Mouse (Mus musculus) hindbrain, embryonic 12.5 days (tissue): Measurements from ENCODE around the gene Brk1. TPM values are rescaled to one million over a fixed set of nuclear protein-coding genes. Genes with fewer than 3 reads are reported as not detected.

Experiments
- polyA plus RNA-seq: library from polyadenylated mRNA; unstranded; fragments of >200 nt; fragmentation: Nextera tagmentation; extraction: Ambion mirVana; gene quantifications from 2 replicates; pipeline ENCODE4 v1.2.1, GENCODE M21; 2016

Brk1 gene
- polyA plus RNA-seq, 1 experiment from 2014 or later = 201 TPM

Other genes with a start within 250 kb of the Brk1 start
- 64.5 and 66.0 TPM in 2 replicates for gene Tada3, start 226.9 kb upstream of the Brk1 start, polyA plus RNA-seq
- gene Arpc4, start 226.7 kb upstream of the Brk1 start, polyA plus RNA-seq = 363 and 371 TPM in 2 replicates
- 8.0 and 8.9 TPM in 2 replicates for gene Ttll3, start 215.5 kb upstream of the Brk1 start, polyA plus RNA-seq
- 22.0 and 26.1 TPM in 2 replicates for gene Rpusd3, start 185.4 kb upstream of the Brk1 start, polyA plus RNA-seq
- not detected in 2 replicates for gene Cidec, start 169.0 kb upstream of the Brk1 start, polyA plus RNA-seq
- 69.2 and 71.3 TPM in 2 replicates for gene Jagn1, start 162.2 kb upstream of the Brk1 start, polyA plus RNA-seq
- 0.74 and 1.1 TPM in 2 replicates for gene Il17re, start 146.3 kb upstream of the Brk1 start, polyA plus RNA-seq
- 5.4 and 6.0 TPM in 2 replicates for gene Il17rc, start 133.3 kb upstream of the Brk1 start, polyA plus RNA-seq
- gene Creld1, start 121.5 kb upstream of the Brk1 start, polyA plus RNA-seq = 47.5 and 54.3 TPM in 2 replicates
- 2.8 and 3.7 TPM in 2 replicates for gene Prrt3, start 102.8 kb upstream of the Brk1 start, polyA plus RNA-seq
- 91.6 and 94.0 TPM in 2 replicates for gene Emc3, start 73.1 kb upstream of the Brk1 start, polyA plus RNA-seq
- gene Fancd2, start 73.1 kb upstream of the Brk1 start, polyA plus RNA-seq = 8.8 and 10.4 TPM in 2 replicates
- gene Fancd2os, start 4.1 kb upstream of the Brk1 start, polyA plus RNA-seq = 0.22 and 0.27 TPM in 2 replicates
- gene Vhl, start 19.2 kb downstream of the Brk1 start, polyA plus RNA-seq = 62.7 and 63.1 TPM in 2 replicates
- 3.2 and 3.4 TPM in 2 replicates for gene Irak2, start 33.7 kb downstream of the Brk1 start, polyA plus RNA-seq
- 0.81 and 1.0 TPM in 2 replicates for gene Tatdn2, start 92.3 kb downstream of the Brk1 start, polyA plus RNA-seq
- gene Ghrl, start 115.1 kb downstream of the Brk1 start, polyA plus RNA-seq = 0.49 and 0.99 TPM in 2 replicates
- 235 and 238 TPM in 2 replicates for gene Sec13, start 136.0 kb downstream of the Brk1 start, polyA plus RNA-seq